Mouse (Mus musculus) stomach, postnatal 0 days (tissue): Measurements from ENCODE around the gene Nodal.

Experiments used
- CTCF ChIP-seq: IDR thresholded peaks from 2 replicates; pipeline ENCODE4 v1.5.1; 2016; ENCODE audit warnings: antibody characterized with exemption, low read depth, mild to moderate bottlenecking, moderate library complexity
- EP300 ChIP-seq: optimal IDR thresholded peaks from 2 replicates; pipeline ENCODE3; 2016; ENCODE audit warnings: antibody characterized with exemption

DNA sequence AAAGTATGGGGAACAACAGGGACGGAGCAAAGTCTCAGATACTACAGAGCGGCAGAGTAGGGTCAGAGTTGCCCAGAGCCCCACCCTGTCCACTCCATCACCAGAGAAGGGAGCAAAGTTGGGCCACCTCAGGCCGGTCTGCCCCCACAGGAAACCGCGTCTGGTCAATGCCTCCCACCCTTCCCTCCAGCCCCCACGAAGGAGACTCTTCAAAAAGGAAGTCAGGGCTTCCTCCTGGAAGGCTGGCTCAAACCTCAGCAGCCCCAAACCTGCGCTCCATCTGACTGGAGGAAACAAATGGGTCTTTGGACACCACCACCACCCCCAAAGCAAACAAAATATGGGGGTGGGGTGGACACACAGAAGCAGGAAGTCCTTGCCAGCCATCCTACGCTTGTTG is 35.9 kb upstream of the Nodal start:
- TF ChIP-seq CTCF: no peak
- no peak for TF ChIP-seq EP300
